Mouse (Mus musculus): ENCODE data around the gene Meiob. TPM values are rescaled to one million over a fixed set of nuclear protein-coding genes. Genes with fewer than 3 reads are reported as not detected.

Meiob gene
- total RNA-seq (2021): not detected
- long read RNA-seq, experiment 1: 0 reads
- long read RNA-seq, experiment 2: 0 reads

DNA sequence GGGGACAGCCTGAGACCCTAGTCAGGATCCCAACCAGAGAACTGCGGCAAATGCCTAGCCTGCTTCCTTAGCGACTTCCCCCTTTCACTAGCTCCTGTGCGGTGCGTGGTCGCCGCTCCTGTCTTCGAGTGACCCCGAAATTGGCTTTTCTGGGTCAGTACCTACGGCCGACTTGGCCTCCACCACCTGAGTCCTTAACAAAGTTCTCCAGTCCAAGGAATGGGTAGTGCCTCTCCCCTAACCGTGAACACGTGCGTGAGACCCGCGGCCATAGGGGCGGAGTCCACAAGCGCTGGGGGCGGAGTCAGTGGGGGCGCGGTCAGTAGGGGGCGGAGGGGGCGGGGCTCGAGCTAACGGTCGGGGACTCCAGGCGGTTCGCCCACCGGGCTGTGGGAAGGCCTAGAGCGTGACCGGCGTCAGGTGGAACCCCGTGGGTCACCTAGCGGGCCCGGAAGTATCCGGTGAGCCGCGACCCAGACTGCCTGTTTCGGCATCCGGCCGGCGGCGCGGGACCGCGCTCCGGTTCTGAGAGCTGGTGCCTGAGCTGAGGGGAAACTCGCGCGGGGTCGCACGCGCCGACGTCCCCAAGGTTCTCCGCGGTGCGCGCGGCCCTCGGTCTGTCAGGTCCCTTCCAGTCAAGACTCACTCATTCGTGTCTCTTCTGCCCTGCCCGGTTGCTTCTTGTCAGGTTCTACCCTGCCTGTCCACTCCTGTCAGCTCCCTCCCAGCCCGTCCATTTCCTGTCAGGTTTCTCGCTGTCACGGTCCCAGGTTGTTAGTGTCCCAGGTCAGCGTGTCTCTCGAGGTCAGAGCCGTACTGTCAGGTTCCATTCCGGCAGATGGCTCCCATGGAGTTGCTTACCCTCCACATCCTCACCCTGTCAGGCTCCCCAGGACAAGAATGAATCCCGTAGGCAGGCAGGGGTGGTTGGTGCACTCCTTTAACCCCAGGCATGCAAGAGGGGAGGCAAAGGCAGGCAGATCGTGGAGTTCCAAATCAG is at the start of gene Meiob:
TSS of gene Meiob (plus strand) at position 338 of the 1,000 bp plus-strand sequence.
- DNase-seq (ENCODE audit: low spot score in 2 of 2): peak; percentile 10 to 31

DNA sequence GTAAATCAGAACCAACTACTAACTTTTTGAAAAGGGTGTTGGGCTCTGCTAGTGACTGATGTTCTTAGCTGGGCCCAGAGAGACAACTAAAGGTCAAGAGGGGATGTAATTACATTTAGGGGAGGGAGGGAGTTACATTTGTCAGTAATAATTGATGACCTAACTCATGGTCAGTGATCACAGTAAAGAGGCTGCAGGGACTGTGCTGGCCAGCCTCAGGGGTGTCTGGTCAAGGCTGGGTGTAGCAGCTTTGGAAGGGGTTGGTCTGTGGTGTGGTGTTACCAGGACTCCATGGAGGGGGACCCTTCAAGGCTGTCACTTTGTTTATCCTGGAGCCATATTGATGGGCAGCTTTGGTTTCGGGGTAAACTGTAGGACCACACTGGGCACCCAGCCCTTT is 46.7 kb upstream of the Meiob start:
- DNase-seq (ENCODE audit: low spot score in 2 of 2): no peak

DNA sequence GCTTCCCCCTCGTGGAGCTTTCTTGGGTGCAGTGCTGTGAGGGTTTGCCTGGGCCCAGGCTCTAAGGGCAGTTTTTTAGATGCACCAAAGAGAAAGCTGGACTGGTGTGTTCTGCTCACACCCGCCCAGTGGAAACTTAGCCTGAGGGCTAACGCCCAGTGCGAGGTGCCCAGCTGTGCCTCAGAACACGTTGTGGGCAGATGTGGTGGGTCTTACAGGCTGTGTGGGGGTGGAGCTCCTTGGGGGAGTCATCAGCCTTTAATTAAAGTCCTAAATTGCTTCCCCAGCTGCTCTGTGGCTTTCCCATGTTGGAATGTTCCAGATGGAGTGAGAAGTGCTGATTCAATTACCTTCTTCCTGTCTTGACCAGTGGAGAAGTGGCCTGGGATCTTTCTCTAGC is 43.0 kb upstream of the Meiob start:
- DNase-seq (ENCODE audit: low spot score in 2 of 2): no peak

DNA sequence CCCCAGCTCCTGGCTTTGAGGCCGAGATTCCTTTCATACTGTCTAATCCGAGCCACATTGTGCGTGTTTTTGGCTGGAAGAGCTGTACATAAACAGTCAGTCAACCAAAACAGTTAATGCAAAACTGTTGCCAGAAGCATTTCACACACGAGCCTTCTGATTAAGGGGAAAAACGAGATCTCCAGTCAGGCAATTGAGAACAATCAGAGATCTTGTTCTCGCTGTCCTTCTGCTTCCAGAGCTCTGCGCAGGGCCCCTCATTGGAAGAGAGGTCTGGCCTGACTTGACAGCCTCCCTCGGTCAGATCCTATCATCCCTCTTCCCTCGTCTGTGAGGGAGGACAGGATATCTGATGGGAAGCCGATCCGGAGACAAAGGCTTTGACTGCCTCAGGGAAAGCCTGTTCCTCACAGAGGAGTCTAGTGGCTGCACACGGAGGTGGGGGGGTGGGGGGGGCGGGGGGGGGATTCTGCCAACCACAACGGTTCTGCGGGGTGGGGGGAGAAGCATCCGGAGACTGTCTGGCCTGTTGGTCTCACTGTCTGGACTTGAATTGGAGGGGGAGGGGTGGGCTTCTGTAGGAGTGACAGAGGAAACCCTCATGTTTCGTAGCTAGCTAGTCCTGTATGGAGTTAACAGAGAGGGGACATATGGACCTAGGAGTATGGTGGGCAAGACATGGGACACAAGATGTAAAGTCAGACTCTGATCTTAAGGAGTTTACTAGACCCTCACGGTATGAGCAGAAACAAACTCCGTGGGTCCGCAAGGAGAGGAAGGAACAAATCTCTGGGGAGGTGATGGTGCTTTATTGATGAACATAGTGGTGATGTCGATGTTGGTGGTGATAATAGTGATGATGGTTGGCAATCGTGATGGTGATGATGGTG is 38.8 kb upstream of the Meiob start:
- no peak for DNase-seq (ENCODE audit: low spot score in 2 of 2)

DNA sequence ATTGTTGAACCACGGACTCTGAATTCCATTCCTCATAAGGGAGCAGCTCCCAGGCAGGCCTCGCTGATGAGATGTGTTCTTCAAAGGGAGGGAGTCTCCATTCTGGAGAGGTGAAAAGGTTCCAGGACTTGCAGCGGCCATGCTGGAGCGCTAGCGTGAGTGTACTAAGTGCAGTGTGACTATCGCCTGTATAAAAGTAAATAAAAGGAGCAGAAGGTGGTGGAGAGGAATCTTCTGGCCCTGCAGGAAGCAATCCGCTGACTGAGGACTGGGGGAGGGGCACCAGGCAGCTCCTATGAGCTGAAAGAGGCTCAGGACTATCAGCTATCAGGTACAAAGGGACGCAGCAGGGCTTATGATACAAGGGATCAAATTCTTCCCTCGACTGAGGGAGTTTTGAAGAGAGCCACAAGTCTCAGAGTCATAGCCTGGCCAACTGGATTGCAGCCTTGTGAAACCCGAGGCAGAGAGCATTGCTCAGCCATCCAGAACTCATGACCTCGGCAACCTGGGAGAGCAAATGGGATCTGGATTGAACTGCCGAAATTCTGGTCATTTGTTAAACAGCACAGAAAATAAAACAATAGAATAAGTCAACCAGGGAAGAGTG is 37.7 kb upstream of the Meiob start:
- DNase-seq (ENCODE audit: low spot score in 2 of 2): no peak

DNA sequence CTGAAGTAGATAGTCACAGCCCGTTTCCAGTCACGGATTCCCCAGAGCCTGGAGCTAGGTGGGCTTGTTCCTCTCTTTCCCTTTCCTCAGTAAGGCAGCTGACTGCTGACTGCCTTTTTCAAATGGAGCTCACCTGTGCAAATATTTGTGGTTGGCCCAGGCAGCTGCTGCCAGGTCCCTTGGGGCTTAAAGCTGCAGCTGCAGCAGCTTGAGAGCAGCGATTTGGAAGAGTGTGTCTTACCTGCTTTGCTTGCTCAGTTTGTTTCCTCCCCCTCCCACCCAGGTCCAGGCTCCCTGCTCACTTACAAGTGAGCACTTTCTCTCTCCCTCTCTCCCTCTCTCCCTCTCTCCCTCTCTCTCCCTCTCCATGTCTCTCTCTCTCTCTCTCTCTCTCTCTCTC is 34.9 kb upstream of the Meiob start:
- DNase-seq (ENCODE audit: low spot score in 2 of 2): no peak

DNA sequence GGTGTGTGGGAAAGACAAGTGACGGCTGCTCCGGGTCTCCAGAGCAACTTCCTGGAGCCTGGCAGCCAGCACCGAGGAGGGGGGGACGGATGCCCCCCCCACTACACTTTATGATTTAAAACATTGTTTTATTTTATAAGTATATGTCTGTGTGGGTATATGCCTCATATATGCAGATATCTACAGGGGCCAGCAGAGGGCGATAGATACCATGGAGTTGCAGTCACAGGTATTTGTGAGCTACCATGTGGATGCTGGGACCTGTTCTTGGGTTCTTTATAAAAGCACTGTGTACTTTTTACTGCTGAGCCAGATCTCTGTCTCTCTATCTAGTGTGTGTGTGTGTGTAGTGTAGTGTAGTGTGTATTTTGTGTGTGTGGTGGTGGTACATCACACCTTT is 30.8 kb upstream of the Meiob start:
- no peak for DNase-seq (ENCODE audit: low spot score in 2 of 2)

DNA sequence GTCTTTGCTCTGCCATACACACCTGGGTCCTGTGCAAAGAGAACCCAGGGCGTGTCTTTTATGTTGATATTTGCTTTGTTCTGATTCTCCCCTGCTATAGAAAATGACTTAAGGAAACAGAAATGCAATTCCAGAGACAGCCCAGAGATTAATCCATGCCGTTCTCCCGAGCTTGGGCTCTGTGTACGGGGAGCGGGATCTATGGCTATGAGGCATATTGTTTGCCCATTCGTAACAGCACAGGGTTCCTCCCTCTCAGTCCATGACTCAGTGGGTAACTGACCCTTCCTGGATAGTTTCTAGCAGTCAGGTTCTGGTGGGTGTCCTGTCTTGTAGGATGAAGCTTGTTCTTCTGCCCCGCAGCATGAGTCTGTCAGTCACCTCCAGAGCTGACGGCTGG is 28.9 kb upstream of the Meiob start:
- DNase-seq (ENCODE audit: low spot score in 2 of 2): no peak

DNA sequence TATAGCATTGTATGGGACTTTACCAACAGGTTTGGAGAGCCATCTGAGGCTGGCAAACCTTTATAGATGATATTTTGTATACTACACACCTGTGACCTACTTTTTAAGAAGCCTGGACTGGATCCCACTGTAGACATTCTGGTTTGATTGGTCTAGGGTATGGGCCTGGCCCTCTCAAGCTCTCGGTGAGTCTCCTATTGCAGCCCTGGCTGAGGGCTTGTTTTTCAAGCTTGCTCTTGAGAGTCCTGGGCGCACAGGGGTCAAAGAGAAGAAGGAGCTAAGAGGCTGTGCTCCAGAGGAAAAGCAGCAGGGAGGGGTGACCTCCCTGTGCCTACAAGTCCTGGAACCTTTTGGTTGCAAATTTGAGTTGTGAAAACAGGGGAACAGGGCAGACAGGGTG is 27.0 kb upstream of the Meiob start:
- DNase-seq (ENCODE audit: low spot score in 2 of 2): no peak

DNA sequence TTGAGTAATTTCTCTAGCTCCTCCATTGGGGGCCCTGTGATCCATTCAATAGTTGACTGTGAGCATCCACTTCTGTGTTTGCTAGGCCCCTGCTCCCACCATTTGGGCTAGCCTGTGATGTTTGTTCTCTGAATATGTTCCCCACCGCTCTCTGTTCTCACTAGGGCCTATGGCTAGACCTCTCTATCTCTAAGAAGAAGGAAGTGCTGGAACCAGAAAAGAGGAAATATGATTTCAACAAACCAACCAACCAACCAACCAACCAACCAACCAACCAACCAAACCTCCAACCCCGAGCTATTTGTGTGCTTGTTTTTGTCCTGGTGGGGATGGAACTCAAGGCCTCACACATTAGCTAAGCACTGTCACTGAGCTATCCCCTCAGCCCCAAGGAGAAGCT is 23.3 kb upstream of the Meiob start:
- no peak for DNase-seq (ENCODE audit: low spot score in 2 of 2)

DNA sequence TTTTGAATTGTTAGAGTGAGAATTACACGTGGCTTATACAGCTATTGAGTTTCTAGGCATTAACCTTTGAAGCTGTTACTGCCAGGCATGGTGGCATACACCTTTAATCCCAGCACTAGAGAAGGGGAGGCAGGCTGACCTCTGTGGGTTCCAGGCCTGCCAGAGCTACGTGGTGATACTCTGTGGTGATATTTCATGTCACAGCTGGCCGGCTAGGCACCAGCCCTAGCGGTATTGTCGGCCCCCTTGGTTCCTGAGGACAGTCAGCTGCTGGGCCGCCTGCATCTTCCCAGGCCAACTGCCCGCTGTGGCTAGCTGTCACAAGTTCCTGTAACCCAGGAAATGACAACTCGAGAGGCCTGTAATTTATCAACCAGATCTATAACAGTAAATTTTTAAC is 11.9 kb upstream of the Meiob start:
- DNase-seq (ENCODE audit: low spot score in 2 of 2): no peak

DNA sequence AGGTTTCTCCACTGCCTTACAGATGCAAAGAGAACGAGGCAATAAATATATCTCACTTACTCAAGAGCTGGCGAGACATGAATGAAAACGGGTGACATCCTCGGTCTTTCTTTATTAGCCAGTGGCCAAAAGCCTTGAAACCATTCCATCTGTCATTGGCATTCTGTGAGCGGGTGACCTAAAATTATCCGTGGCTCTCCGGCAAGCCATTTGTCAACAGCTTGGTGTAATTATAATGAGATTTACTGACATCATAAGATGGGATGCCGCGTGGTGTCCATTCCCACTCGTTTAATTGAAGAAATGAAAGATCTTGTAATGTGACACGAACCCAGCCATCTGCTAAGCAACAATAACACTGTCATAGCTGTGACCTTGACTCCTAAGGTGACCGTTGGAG is 9.3 kb upstream of the Meiob start:
- DNase-seq (ENCODE audit: low spot score in 2 of 2): no peak

DNA sequence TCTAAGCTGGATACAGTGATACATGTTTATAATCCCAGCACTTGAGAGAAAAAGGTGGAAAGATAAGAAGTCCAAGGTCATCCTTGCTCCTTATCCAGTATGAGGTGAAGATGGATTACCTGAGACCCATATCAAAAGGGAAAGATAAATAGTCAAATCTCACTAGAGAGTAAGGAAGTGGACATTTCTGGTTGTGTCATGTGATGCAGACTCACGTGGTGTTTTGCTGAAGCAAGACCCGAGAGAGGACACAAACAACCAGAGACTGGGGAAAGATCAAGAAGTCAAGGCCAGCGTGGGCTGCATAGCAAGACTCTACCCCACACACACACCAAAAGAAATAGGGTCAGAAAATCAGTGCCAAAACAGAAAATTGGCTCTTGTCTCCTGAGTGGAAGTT is 7.1 kb upstream of the Meiob start:
- no peak for DNase-seq (ENCODE audit: low spot score in 2 of 2)

DNA sequence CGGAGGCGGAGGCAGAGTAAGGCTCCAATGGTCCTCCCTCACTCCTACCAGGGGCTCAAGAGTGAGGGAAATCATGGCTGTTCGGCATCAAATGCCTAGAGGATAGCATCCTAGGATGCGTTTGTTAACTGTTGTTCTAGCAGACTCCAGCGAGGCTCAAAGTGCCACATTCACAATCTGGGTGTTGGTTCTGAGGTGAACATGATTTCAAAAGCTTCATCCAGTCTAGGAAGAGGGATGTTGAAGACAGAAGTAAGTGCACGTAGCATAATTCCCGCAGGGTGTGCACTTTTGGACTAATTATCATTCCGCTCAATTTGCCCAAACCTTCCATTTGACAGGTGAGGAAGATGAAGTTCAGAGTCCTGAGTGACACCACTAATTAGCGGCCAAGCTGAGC is 5.9 kb upstream of the Meiob start:
- no peak for DNase-seq (ENCODE audit: low spot score in 2 of 2)

DNA sequence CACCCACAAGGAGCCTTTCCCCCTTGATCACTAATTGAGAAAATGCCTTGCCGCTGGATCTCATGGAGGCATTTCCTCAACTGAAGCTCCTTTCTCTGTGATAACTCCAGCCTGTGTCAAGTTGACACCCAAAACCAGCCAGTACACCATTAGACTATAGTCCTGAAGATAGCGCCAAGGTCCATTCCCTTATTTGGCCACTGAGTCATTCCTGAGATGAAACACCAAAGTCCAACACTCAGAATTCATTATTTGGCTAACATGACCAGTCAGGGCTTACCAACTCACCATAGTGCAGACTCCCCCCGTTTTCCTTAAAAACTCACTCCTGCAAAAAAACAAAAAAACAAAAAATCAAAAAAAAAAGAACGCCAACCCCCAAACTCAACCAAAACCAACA is 4.6 kb upstream of the Meiob start:
- no peak for DNase-seq (ENCODE audit: low spot score in 2 of 2)

DNA sequence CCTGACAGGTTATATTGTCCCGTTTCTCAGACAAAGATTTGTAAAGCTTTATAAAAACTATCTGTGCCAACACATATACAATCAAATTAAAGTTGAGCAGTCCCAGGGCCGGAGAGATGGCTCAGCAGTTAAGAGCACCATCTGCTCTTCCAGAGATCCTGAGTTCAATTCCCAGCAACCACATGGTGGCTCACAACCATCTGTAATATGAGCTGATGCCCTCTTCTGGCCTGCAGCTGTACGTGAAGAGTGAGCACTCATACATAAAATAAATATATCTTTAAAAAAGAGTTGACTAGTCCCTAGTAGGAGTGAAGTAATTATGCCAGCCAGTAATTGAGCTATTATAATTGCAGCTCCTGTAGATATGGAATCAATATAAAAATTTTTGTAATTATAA is 3.6 kb upstream of the Meiob start:
- no peak for DNase-seq (ENCODE audit: low spot score in 2 of 2)

DNA sequence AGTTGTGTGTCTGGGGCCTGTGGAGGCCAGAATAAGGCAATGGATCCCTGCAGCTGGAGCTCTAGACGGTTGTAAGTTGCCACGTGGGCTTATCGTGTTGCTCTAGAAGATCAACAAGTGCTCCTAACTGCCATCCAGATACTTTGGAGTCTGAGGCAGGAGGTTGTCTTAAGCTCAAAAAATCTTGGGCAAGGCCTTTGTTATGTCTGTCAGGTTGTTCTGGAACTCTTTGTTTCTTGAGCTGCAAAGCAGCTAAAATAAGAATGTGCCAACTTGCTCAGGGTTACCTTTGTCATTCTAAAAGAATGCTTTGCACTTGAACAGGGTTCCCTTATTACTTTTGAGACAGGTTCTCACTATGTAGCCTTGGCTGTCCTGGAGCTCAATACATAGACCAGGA is 7.1 kb downstream of the Meiob start:
- DNase-seq (ENCODE audit: low spot score in 2 of 2): no peak

DNA sequence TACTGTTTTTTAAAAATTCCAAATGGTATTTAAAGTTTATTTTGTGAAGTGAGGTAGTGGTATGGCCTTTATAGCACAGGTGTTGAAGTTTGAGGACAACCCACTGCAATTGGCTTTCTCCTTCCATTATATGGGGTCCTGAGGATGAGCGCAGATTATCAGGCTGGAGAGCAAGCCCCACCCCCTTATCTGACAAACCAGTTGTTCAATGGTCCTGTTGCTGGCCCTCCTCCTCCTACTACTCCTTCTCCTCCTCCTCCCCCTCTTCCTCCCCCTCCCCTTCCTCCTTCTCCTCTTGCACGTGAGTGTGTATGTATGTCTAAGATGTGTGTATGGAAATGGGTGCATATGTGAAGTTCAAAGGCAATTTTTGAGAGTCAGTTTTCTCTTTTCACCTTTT is 8.1 kb downstream of the Meiob start:
- no peak for DNase-seq (ENCODE audit: low spot score in 2 of 2)

DNA sequence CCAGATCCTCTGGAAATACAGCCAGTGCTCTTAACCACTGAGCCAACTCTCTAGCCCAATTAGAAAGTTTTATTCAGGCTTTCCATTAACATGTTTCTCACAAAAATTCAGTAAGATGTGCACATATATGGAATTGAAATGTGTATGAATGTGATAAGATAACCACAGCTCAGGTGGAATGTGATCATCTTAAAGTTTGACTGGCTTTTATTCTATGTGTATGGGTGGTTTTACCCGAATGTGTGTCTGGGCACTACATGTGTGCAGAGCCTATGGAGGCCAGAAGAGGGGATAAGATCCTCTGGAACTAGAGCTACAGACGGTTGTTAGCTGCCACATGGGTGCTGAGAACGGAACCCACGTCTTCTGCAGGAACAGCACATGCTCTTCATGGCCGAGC is 11.2 kb downstream of the Meiob start:
- no peak for DNase-seq (ENCODE audit: low spot score in 2 of 2)

DNA sequence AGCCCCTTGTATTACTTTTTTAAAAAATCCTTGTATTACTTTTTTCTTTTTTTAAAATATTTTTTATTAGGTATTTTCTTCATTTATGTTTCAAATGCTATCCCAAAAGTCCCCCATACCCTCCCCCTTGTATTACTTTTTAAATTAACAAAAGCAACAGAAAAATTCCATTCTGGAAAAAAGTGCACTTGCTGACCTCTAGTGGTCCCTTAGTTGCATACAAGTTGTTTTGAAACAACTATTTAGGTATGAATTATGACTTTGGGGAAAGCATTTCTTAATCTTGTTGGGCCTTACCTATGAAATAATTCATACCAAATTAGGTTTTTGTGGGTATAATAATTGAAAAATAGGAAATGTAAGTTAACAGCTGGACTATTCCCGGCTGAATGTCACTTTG is 13.4 kb downstream of the Meiob start:
- DNase-seq (ENCODE audit: low spot score in 2 of 2): no peak

DNA sequence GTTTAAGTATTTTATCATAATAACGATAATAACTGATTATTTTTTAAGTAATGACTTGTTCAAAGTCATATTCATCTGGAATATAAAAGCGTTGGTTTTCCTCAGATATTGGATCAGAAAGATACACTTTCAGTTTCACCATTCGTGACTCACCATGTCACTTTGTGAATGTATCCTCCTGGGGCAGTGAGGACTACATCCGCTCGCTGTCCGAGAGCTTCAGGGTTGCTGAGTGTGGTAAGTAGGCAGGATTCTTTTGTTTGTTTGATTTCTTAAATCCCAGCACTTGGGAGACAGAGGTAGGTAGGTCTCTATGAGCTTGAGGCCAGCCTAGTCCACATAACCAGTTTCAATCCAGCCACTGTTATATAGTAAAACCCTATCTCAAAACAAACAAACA is 14.1 kb downstream of the Meiob start:
- no peak for DNase-seq (ENCODE audit: low spot score in 2 of 2)

DNA sequence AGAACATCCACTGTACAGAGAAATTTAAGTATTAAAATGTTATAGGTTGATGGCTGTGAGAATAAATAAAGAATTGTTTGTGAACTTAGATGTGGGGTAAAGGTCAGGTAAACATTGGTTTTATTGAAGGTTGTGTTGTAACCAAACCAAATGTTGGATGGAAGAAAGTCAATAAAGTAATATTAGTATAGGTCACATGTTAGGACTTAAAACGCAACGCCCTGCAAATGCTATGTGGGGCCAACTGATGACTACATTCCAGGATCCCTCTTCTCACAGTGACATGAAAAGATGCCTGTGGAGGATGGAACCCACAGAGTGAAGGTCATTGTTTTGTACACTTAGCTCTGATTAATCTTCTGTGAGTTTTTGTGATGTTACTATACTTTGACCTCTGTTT is 15.4 kb downstream of the Meiob start:
- DNase-seq (ENCODE audit: low spot score in 2 of 2): no peak
